Mouse (Mus musculus): ENCODE measurements around the gene Npcd.
"Not testable (repeated sequence)": the region's sequence is repeated elsewhere in the genome, so short reads cannot be mapped to it uniquely, and the experiment has no call there.

The Npcd gene

GRCm38 (mm10) chr15:79829431-79829830 is 4.6 kb downstream of the Npcd start:
- DNase-seq: no peak

GRCm38 (mm10) chr15:79828366-79829035 is 5.5 kb downstream of the Npcd start:
- peak; percentile 30 for DNase-seq

- DNase-seq: no peak
These were observed 6.2 kb downstream of the Npcd start for GRCm38 (mm10) chr15:79827778-79828210.

- DNase-seq: no peak
These were observed 6.8 kb downstream of the Npcd start for GRCm38 (mm10) chr15:79827061-79827777.

- no peak for DNase-seq
These were observed 7.7 kb downstream of the Npcd start for GRCm38 (mm10) chr15:79826221-79826935.

- no peak for DNase-seq
These were observed 8.8 kb downstream of the Npcd start for GRCm38 (mm10) chr15:79825146-79825825.

- DNase-seq: no peak
These were observed 10.3 kb downstream of the Npcd start for GRCm38 (mm10) chr15:79823588-79824280.

GRCm38 (mm10) chr15:79822265-79823199 is 11.5 kb downstream of the Npcd start:
- no peak for DNase-seq

GRCm38 (mm10) chr15:79818325-79818724 is 15.7 kb downstream of the Npcd start:
- DNase-seq: no peak

GRCm38 (mm10) chr15:79813666-79814258 is 20.3 kb downstream of the Npcd start:
- DNase-seq: no peak

- DNase-seq: not testable (repeated sequence)
These were observed 21.2 kb downstream of the Npcd start for GRCm38 (mm10) chr15:79812840-79813239.

GRCm38 (mm10) chr15:79810997-79811396 is 23.0 kb downstream of the Npcd start:
- DNase-seq: no peak

- no peak for DNase-seq
These were observed 24.0 kb downstream of the Npcd start for GRCm38 (mm10) chr15:79810061-79810460.

- DNase-seq: no peak
These were observed 25.4 kb downstream of the Npcd start for GRCm38 (mm10) chr15:79808658-79809057.

- DNase-seq: peak; percentile 56
These were observed 25.9 kb downstream of the Npcd start for GRCm38 (mm10) chr15:79808114-79808513.

GRCm38 (mm10) chr15:79807050-79807449 is 27.0 kb downstream of the Npcd start:
- no peak for DNase-seq

GRCm38 (mm10) chr15:79805246-79805645 is 28.8 kb downstream of the Npcd start:
- no peak for DNase-seq

- DNase-seq: no peak
These were observed 29.5 kb downstream of the Npcd start, which contains the start of gene Nptxr for GRCm38 (mm10) chr15:79804352-79805071. Nptxr (minus strand) TSS chr15:79804766.

- DNase-seq: peak; percentile 22
These were observed 30.3 kb downstream of the Npcd start for GRCm38 (mm10) chr15:79803533-79804351.

Measured in thymus, postnatal 25 days (tissue).